Mouse (Mus musculus): ENCODE measurements around the gene Cdkn1b.

- TF ChIP-seq CTCF (IDR thresholded peaks at IDR 0.05; ENCODE audit: borderline replicate concordance, insufficient read depth, low read length) (no peak), POLR2A (IDR thresholded peaks at IDR 0.05; ENCODE audit: low read depth, low read length) (no peak)
These were observed 10.9 kb downstream of the Cdkn1b start for GRCm38 (mm10) chr6:134931146-134931545.
